Mouse (Mus musculus) MEL (cell line): Measurements from ENCODE around the gene Gfod1. TPM values are rescaled to one million over a fixed set of nuclear protein-coding genes. Genes with fewer than 3 reads are reported as not detected.

Source experiments
- DNase-seq: peaks from one replicate; pipeline ENCODE4 v3.0.0; 2011; ENCODE audit warnings: low read depth, low spot score
- H3K27ac ChIP-seq: 2 replicates; pipeline ENCODE4 v1.5.1; 2012; ENCODE audit warnings: low read depth, mild to moderate bottlenecking, control low read depth, low read length, moderate library complexity; ENCODE audit not compliant: control insufficient read depth
- H3K27me3 ChIP-seq, 2 experiments: fragments of 150-350 bp in 1 of 2; sonication (generic) in 1 of 2; 2 replicates each; pipeline ENCODE4 v1.6.1; 2012; ENCODE audit warnings: low read length in 2 of 2, mild to moderate bottlenecking in 2 of 2, improper control_type of control experiment in 1 of 2, moderate library complexity in 1 of 2; ENCODE audit not compliant: insufficient read depth in 2 of 2, control insufficient read depth in 1 of 2
- H3K36me3 ChIP-seq, 2 experiments: 2 replicates each; pipeline ENCODE4 v1.6.1; 2012 to 2014; ENCODE audit warnings: low read length in 2 of 2, improper control_type of control experiment in 1 of 2, inconsistent platforms in 1 of 2, mild to moderate bottlenecking in 1 of 2; ENCODE audit not compliant: insufficient read depth in 2 of 2, control insufficient read depth in 1 of 2
- H3K4me1 ChIP-seq, 2 experiments: fragments of 150-350 bp in 1 of 2; sonication (generic) in 1 of 2; 2 replicates each; pipeline ENCODE4 v1.6.1; 2012; ENCODE audit warnings: low read length in 2 of 2, improper control_type of control experiment in 1 of 2, mild to moderate bottlenecking in 1 of 2; ENCODE audit not compliant: insufficient read depth in 2 of 2, control insufficient read depth in 1 of 2
- H3K4me3 ChIP-seq, 2 experiments: fragments of 150-350 bp in 1 of 2; sonication (generic) in 1 of 2; 2 replicates each; pipeline ENCODE4 v1.5.1; 2012; ENCODE audit warnings: low read depth in 2 of 2, low read length in 2 of 2, mild to moderate bottlenecking in 2 of 2, moderate library complexity in 2 of 2, control low read depth in 1 of 2, improper control_type of control experiment in 1 of 2; ENCODE audit not compliant: control insufficient read depth in 1 of 2, insufficient read depth in 1 of 2
- H3K79me2 ChIP-seq: 2 replicates; pipeline ENCODE4 v1.6.1; 2012; ENCODE audit warnings: mild to moderate bottlenecking, low read length, moderate library complexity; ENCODE audit not compliant: control insufficient read depth, poor library complexity, insufficient read depth
- H3K9ac ChIP-seq: 2 replicates; pipeline ENCODE4 v1.6.1; 2012; ENCODE audit warnings: low read depth, mild to moderate bottlenecking, control low read depth, low read length, moderate library complexity; ENCODE audit not compliant: control insufficient read depth, poor library complexity, severe bottlenecking
- H3K9me3 ChIP-seq: fragments of 150-350 bp; sonication (generic); replicated peaks from 2 replicates; pipeline ENCODE4 v1.6.1; 2012; ENCODE audit warnings: mild to moderate bottlenecking, low read length, improper control_type of control experiment, moderate library complexity; ENCODE audit not compliant: insufficient read depth
- CHD1 ChIP-seq: IDR thresholded peaks from 2 replicates; pipeline ENCODE4 v1.6.1; 2012; ENCODE audit warnings: low read depth, mild to moderate bottlenecking, inconsistent platforms, low read length, improper control_type of control experiment
- CHD2 ChIP-seq: IDR thresholded peaks from 2 replicates; pipeline ENCODE4 v1.6.1; 2011; ENCODE audit warnings: low read length, improper control_type of control experiment
- CTCF ChIP-seq, 3 experiments: IDR thresholded peaks in 2 of 3; conservative IDR thresholded peaks in 1 of 3; 2 replicates each; pipeline ENCODE4 v1.5.1; 2011 to 2012; ENCODE audit warnings: low read length in 3 of 3, low read depth in 2 of 3, mild to moderate bottlenecking in 2 of 3, improper control_type of control experiment in 1 of 3, inconsistent platforms in 1 of 3, mixed read lengths in 1 of 3, moderate library complexity in 1 of 3; ENCODE audit not compliant: control insufficient read depth in 1 of 3, insufficient read depth in 1 of 3, poor library complexity in 1 of 3, severe bottlenecking in 1 of 3
- E2F4 ChIP-seq: IDR thresholded peaks from 2 replicates; pipeline ENCODE4 v1.6.1; 2011; ENCODE audit warnings: low read depth, low read length, improper control_type of control experiment, borderline replicate concordance
- ELF1 ChIP-seq: IDR thresholded peaks from 2 replicates; pipeline ENCODE4 v1.6.1; 2014; ENCODE audit warnings: low read depth, mild to moderate bottlenecking, inconsistent platforms, low read length, improper control_type of control experiment, moderate library complexity
- EP300 ChIP-seq, 2 experiments: IDR thresholded peaks; 2 replicates each; pipeline ENCODE4 v1.6.1; 2011; ENCODE audit warnings: improper control_type of control experiment in 2 of 2, low read length in 2 of 2, low read depth in 1 of 2, mild to moderate bottlenecking in 1 of 2
- ETS1 ChIP-seq: IDR thresholded peaks from 2 replicates; pipeline ENCODE4 v1.6.1; 2012; ENCODE audit warnings: low read depth, mild to moderate bottlenecking, inconsistent platforms, low read length, improper control_type of control experiment, moderate library complexity
- GABPA ChIP-seq: IDR thresholded peaks from 2 replicates; pipeline ENCODE4 v1.6.1; 2012; ENCODE audit warnings: low read depth, mild to moderate bottlenecking, inconsistent platforms, low read length, improper control_type of control experiment, moderate library complexity
- HCFC1 ChIP-seq: IDR thresholded peaks from 2 replicates; pipeline ENCODE4 v1.6.1; 2012; ENCODE audit warnings: low read depth, mild to moderate bottlenecking, inconsistent platforms, low read length, improper control_type of control experiment, moderate library complexity
- JUND ChIP-seq: IDR thresholded peaks from 2 replicates; pipeline ENCODE4 v1.6.1; 2011; ENCODE audit warnings: low read depth, mild to moderate bottlenecking, improper control_type of control experiment, low read length
- MAFK ChIP-seq: IDR thresholded peaks from 2 replicates; pipeline ENCODE4 v1.6.1; 2011; ENCODE audit warnings: low read depth, mild to moderate bottlenecking, low read length, improper control_type of control experiment, borderline replicate concordance
- MAX ChIP-seq: IDR thresholded peaks from 2 replicates; pipeline ENCODE4 v1.6.1; 2011; ENCODE audit warnings: low read length, improper control_type of control experiment
- MAZ ChIP-seq: IDR thresholded peaks from 2 replicates; pipeline ENCODE4 v1.6.1; 2012; ENCODE audit warnings: low read depth, mild to moderate bottlenecking, inconsistent platforms, low read length, improper control_type of control experiment
- MEF2A ChIP-seq: IDR thresholded peaks from 2 replicates; pipeline ENCODE4 v1.6.1; 2014; ENCODE audit warnings: low read depth, mild to moderate bottlenecking, inconsistent platforms, low read length, improper control_type of control experiment; ENCODE audit not compliant: poor library complexity, insufficient replicate concordance, severe bottlenecking; ENCODE audit errors: extremely low read depth
- MYB ChIP-seq: IDR thresholded peaks from 2 replicates; pipeline ENCODE4 v1.6.1; 2011; ENCODE audit warnings: mild to moderate bottlenecking, low read depth, low read length, improper control_type of control experiment
- MYC ChIP-seq: IDR thresholded peaks from 2 replicates; pipeline ENCODE4 v1.6.1; 2011; ENCODE audit warnings: low read depth, mild to moderate bottlenecking, low read length, improper control_type of control experiment, moderate library complexity
- NELFE ChIP-seq: IDR thresholded peaks from 2 replicates; pipeline ENCODE4 v1.6.1; 2011; ENCODE audit warnings: low read depth, low read length, improper control_type of control experiment
- POLR2AphosphoS5 ChIP-seq: IDR thresholded peaks from 2 replicates; pipeline ENCODE4 v1.6.1; 2012; ENCODE audit warnings: low read depth, borderline replicate concordance, mild to moderate bottlenecking, inconsistent platforms, low read length, moderate library complexity, mixed read lengths
- RAD21 ChIP-seq: IDR thresholded peaks from 2 replicates; pipeline ENCODE4 v1.6.1; 2011; ENCODE audit warnings: mild to moderate bottlenecking, low read depth, low read length, improper control_type of control experiment
- RCOR1 ChIP-seq: IDR thresholded peaks from 2 replicates; pipeline ENCODE4 v1.6.1; 2012; ENCODE audit warnings: low read depth, mild to moderate bottlenecking, inconsistent platforms, low read length, improper control_type of control experiment
- SMC3 ChIP-seq: IDR thresholded peaks from 2 replicates; pipeline ENCODE4 v1.6.1; 2011; ENCODE audit warnings: low read depth, low read length, improper control_type of control experiment
- TBP ChIP-seq: IDR thresholded peaks from 2 replicates; pipeline ENCODE4 v1.8.0; 2011; ENCODE audit warnings: low read depth, low read length, improper control_type of control experiment
- TCF12 ChIP-seq: IDR thresholded peaks from 2 replicates; pipeline ENCODE4 v1.6.1; 2014; ENCODE audit warnings: low read depth, mild to moderate bottlenecking, inconsistent platforms, low read length, improper control_type of control experiment, moderate library complexity
- ZC3H11A ChIP-seq: IDR thresholded peaks from 2 replicates; pipeline ENCODE4 v1.6.1; 2012; ENCODE audit warnings: low read depth, mild to moderate bottlenecking, inconsistent platforms, low read length, improper control_type of control experiment
- ZKSCAN1 ChIP-seq: IDR thresholded peaks from 2 replicates; pipeline ENCODE4 v1.6.1; 2012; ENCODE audit warnings: low read depth, mild to moderate bottlenecking, inconsistent platforms, low read length, improper control_type of control experiment, moderate library complexity
- polyA plus RNA-seq, 2 experiments: library from polyadenylated mRNA; stranded (reverse) in 1 of 2; unstranded in 1 of 2; fragments of >175 nt in 1 of 2; fragments of >200 nt in 1 of 2; gene quantifications; 2 replicates each; pipeline versions ENCODE4 v1.2.1 to v1.2.4; 2012; ENCODE audit warnings: low replicate concordance in 2 of 2, low read depth in 1 of 2; ENCODE audit not compliant: insufficient read length in 2 of 2, insufficient read depth in 1 of 2, missing spikeins in 1 of 2
- total RNA-seq: library from RNA; depleted of rRNA; stranded (reverse); fragments of 300-350 nt; gene quantifications from 2 replicates; pipeline ENCODE4 v1.2.3, GENCODE M21; 2012

Gene Gfod1
- total and polyA plus RNA-seq, 3 experiments: 0.27 to 0.93 TPM; not detected in 1

GRCm38 (mm10) chr13:43201033-43201432 lies 102.9 kb downstream of the Gfod1 start:
- TF ChIP-seq JUND: no peak
- 0 out of 2 replicates have a peak, but pooled peaks have one; percentile 28 for TF ChIP-seq ZC3H11A
- TF ChIP-seq CTCF (IDR thresholded peaks at IDR 0.05 in 2 of 3, conservative IDR thresholded peaks at IDR 0.05 in 1 of 3; ENCODE audit: control insufficient read depth in 1 of 3, insufficient read depth in 1 of 3, low read depth in 2 of 3, low read length in 3 of 3, poor library complexity in 1 of 3, severe bottlenecking in 1 of 3): peak; percentile 82 to 98 (median 87)
- TF ChIP-seq RAD21: peak; percentile 53
- peak; percentile 73 for TF ChIP-seq SMC3
- TF ChIP-seq CHD1: no peak
- DNase-seq: peak; percentile 66
- Histone ChIP-seq H3K79me2 (no peaks in the 10 kb centered on the region), H3K4me1 (peaks cover 0 to 8% of the 10 kb centered on the region in 2 experiments; a peak in 2 of 4 replicates), H3K9me3 (no peaks in the 10 kb centered on the region), H3K27me3 (no peaks in the 10 kb centered on the region), H3K4me3 (no peak overlapping the region), H3K36me3 (no peaks in the 10 kb centered on the region; a peak in 1 of 4 replicates), H3K27ac (no peak overlapping the region), H3K9ac (no peak overlapping the region)

DNA sequence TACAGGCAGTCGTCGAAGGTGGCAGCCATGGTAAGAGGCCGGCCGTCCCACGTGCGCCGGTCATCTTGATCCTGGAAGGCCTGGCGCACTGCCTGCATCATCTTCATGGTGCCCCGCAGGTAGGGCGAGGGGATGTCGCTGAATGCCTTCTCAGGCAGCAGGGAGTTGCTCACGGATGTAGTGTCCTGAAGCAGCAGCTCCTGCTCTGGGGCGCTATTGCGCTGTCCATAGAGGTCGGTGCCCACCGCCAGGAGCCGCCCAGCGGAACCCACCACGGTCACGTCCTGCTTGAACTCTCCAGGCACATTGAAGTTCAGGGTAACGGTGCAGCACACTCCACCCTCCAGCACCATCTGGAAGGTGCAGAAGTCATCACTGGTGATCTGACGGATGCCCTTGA lies 103.5 kb downstream of the Gfod1 start:
- Histone ChIP-seq H3K79me2 (no peaks in the 10 kb centered on the region), H3K4me1 (peaks cover 2 to 12% of the 10 kb centered on the region in 2 experiments; a peak in 3 of 4 replicates), H3K9ac (no peak overlapping the region), H3K36me3 (peaks cover 0 to 3% of the 10 kb centered on the region in 2 experiments; a peak in 2 of 4 replicates), H3K27ac (no peak overlapping the region), H3K27me3 (no peaks in the 10 kb centered on the region), H3K9me3 (no peaks in the 10 kb centered on the region), H3K4me3 (no peak overlapping the region)
- TF ChIP-seq GABPA (no peak), MYB (no peak), MEF2A (no peak), MAX (no peak), ZKSCAN1 (no peak), RCOR1 (no peak), HCFC1 (no peak)
- DNase-seq: no peak

- Histone ChIP-seq H3K27ac (no peak overlapping the region), H3K4me1 (peaks cover 2 to 12% of the 10 kb centered on the region in 2 experiments; a peak in 3 of 4 replicates), H3K9ac (no peak overlapping the region), H3K79me2 (no peaks in the 10 kb centered on the region), H3K9me3 (no peaks in the 10 kb centered on the region), H3K27me3 (no peaks in the 10 kb centered on the region), H3K4me3 (no peak overlapping the region), H3K36me3 (peaks cover 0 to 3% of the 10 kb centered on the region in 2 experiments; a peak in 2 of 4 replicates)
- DNase-seq: peak; percentile 52
- no peak for TF ChIP-seq MYB
- no peak for TF ChIP-seq TCF12
- no peak for TF ChIP-seq ETS1
- no peak for TF ChIP-seq GABPA
- no peak for TF ChIP-seq JUND
- TF ChIP-seq MAFK: no peak
- TF ChIP-seq MYC: no peak
- no peak for TF ChIP-seq ZKSCAN1
- TF ChIP-seq ELF1: no peak
- TF ChIP-seq NELFE: no peak
- no peak for TF ChIP-seq MAZ
- peak; percentile 71 for TF ChIP-seq SMC3
- no peak for TF ChIP-seq MAX
- no peak for TF ChIP-seq RCOR1
- no peak for TF ChIP-seq CHD2
- peak; percentile 61 for TF ChIP-seq ZC3H11A
- no peak for TF ChIP-seq EP300 (IDR thresholded peaks at IDR 0.05; ENCODE audit: low read depth in 1 of 2, low read length in 2 of 2)
- TF ChIP-seq POLR2AphosphoS5: no peak
- TF ChIP-seq E2F4: no peak
- TF ChIP-seq CTCF (IDR thresholded peaks at IDR 0.05 in 2 of 3, conservative IDR thresholded peaks at IDR 0.05 in 1 of 3; ENCODE audit: control insufficient read depth in 1 of 3, insufficient read depth in 1 of 3, low read depth in 2 of 3, low read length in 3 of 3, poor library complexity in 1 of 3, severe bottlenecking in 1 of 3): peak; percentile 66 to 82 (median 71)
- TF ChIP-seq TBP: no peak
Measured at GRCm38 (mm10) chr13:43199749-43200148, 104.2 kb downstream of the Gfod1 start.
